8 mouse cellular contexts compared by ENCODE assay signal in the genomic region with DNA sequence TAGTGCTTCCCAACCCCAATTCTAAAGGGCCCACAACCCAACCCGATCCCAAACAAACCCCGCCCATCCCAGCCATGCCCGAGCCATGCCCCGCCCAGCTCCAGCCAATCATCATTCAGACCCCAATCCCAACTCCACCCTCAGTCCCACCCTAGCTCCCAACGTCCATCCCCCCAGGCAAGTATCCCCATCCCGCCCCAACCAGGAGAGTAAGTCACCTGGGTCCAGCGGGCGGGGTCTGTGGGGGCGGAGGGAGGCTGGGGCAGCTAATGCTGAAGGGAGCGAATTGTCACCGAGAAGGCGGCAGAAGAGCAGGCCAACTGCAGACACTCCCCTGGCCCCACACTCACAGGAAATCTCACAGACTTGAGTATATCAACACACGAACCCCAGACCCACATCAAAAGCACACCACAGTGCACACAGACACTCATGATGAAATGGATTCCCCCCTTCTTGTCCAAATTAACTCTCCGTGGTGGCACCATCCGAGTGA. TPM values are rescaled to one million over a fixed set of nuclear protein-coding genes. Genes with fewer than 3 reads are reported as not detected.
A peak's percentile ranks its signal among the peaks of the same experiment; 100 is the strongest.
DNase-seq lines count a peak whose midpoint lies in the region; ATAC-seq and TF ChIP-seq lines count a peak whose summit lies in the region.

No protein-coding gene starts in this region.

- no peak for TF ChIP-seq POLR2A in ES-Bruce4 (IDR thresholded peaks at IDR 0.05; ENCODE audit: insufficient read depth, low read length)

- no peak for TF ChIP-seq EP300 in ES-Bruce4 (IDR thresholded peaks at IDR 0.05; ENCODE audit: insufficient read depth, low read depth, low read length)
- TF ChIP-seq EP300 in stomach, postnatal 0 days (optimal IDR thresholded peaks at IDR 0.05) = no peak

- peaks cover 4% of the 10 kb centered on the region for H3K4me1 ChIP-seq in ES-Bruce4 (ENCODE audit: control insufficient read depth, insufficient read depth, low read length)
- H3K4me1 ChIP-seq in lung, embryonic 14.5 days (ENCODE audit: insufficient read depth) = no peaks in the 10 kb centered on the region
- H3K4me1 ChIP-seq in stomach, postnatal 0 days (replicated peaks; ENCODE audit: control insufficient read depth, insufficient read depth) = no peaks in the 10 kb centered on the region; the same call in 1 of the 2 replicates

- peak overlapping the region; percentile 43 for H3K4me3 ChIP-seq in ES-Bruce4 (ENCODE audit: low read depth, low read length)
- H3K4me3 ChIP-seq in lung, embryonic 14.5 days (ENCODE audit: low read depth, low read length) = peak overlapping the region; percentile 8; the same call in 1 of the 2 replicates
- H3K4me3 ChIP-seq in stomach, postnatal 0 days (ENCODE audit: low read depth, low read length) = no peak overlapping the region

- no peaks in the 10 kb centered on the region for H3K9me3 ChIP-seq in ES-Bruce4 (replicated peaks; ENCODE audit: control insufficient read depth, insufficient read depth, low read length, poor library complexity, severe bottlenecking)
- no peaks in the 10 kb centered on the region for H3K9me3 ChIP-seq in lung, embryonic 14.5 days (ENCODE audit: low read depth, low read length)
- H3K9me3 ChIP-seq in stomach, postnatal 0 days (ENCODE audit: control insufficient read depth, low read length) = no peaks in the 10 kb centered on the region

- H3K27ac ChIP-seq in ES-Bruce4 (ENCODE audit: insufficient read depth, low read length) = peak overlapping the region; percentile 25; the same call in 1 of the 2 replicates
- H3K27ac ChIP-seq in lung, embryonic 14.5 days (ENCODE audit: low read depth) = no peak overlapping the region
- H3K27ac ChIP-seq in stomach, postnatal 0 days (replicated peaks) = no peak overlapping the region

- H3K4me2 ChIP-seq in lung, embryonic 14.5 days = peak overlapping the region; percentile 59
- H3K4me2 ChIP-seq in stomach, postnatal 0 days (replicated peaks; ENCODE audit: low read depth) = peak overlapping the region; percentile 34

- H3K9ac ChIP-seq in ES-Bruce4 (ENCODE audit: low read depth, poor library complexity, severe bottlenecking) = no peak overlapping the region
- no peak overlapping the region for H3K9ac ChIP-seq in lung, embryonic 14.5 days
- H3K9ac ChIP-seq in stomach, postnatal 0 days (ENCODE audit: low read length) = no peak overlapping the region

- WGBS in lung, embryonic 14.5 days = 9% methylated on average over 15 of the region's 15 CpGs
- 11% methylated on average over 15 of the region's 15 CpGs for WGBS in stomach, postnatal 0 days

- no peak for TF ChIP-seq CTCF in ES-Bruce4 (IDR thresholded peaks at IDR 0.05; ENCODE audit: low read depth, low read length)
- TF ChIP-seq CTCF in lung, embryonic 14.5 days (IDR thresholded peaks at IDR 0.05; ENCODE audit: low read depth) = no peak
- no peak for TF ChIP-seq CTCF in stomach, postnatal 0 days (IDR thresholded peaks at IDR 0.05; ENCODE audit: low read depth)

- ATAC-seq in granulocyte monocyte progenitor cell, adult 5-6 weeks (replicated peaks; ENCODE audit: poor library complexity, severe bottlenecking) = peak; percentile 20; the same call in 1 of the 2 replicates
- ATAC-seq in lung, embryonic 14.5 days (ENCODE audit: insufficient read depth) = peak; percentile 58; the same call in 1 of the 2 replicates
- no peak for ATAC-seq in stomach, postnatal 0 days (ENCODE audit: low FRiP score, low TSS enrichment)
- no peak for ATAC-seq in megakaryocyte-erythroid progenitor cell, adult 5-6 weeks (replicated peaks; ENCODE audit: low FRiP score, low TSS enrichment, poor library complexity, severe bottlenecking)

- no peaks in the 10 kb centered on the region for H3K36me3 ChIP-seq in ES-Bruce4 (ENCODE audit: control insufficient read depth, insufficient read depth, low read length, poor library complexity, severe bottlenecking)
- H3K36me3 ChIP-seq in lung, embryonic 14.5 days (ENCODE audit: insufficient read depth) = no peaks in the 10 kb centered on the region
- no peaks in the 10 kb centered on the region for H3K36me3 ChIP-seq in stomach, postnatal 0 days (ENCODE audit: control insufficient read depth, insufficient read depth, low read length)

- peak; percentile 46 for DNase-seq in adrenal gland, postnatal 14 days
- DNase-seq in adrenal gland, adult 2 months = no peak
- DNase-seq in lung, embryonic 14.5 days = peak; percentile 57
- no peak for DNase-seq in stomach, postnatal 0 days (ENCODE audit: low spot score)
- DNase-seq in spleen, postnatal 4 days (ENCODE audit: low spot score in 2 of 2) = no peak

- no peaks in the 10 kb centered on the region for H3K27me3 ChIP-seq in ES-Bruce4 (ENCODE audit: control insufficient read depth, insufficient read depth, low read length, poor library complexity, severe bottlenecking)
- no peaks in the 10 kb centered on the region for H3K27me3 ChIP-seq in lung, embryonic 14.5 days (ENCODE audit: insufficient read depth, low read length)
- no peaks in the 10 kb centered on the region for H3K27me3 ChIP-seq in stomach, postnatal 0 days (ENCODE audit: control insufficient read depth, insufficient read depth, low read length)

RNA-seq across cellular contexts. Expression of a gene that starts 12.5 kb away (rescaled TPM):
- 71.8 and 76.5 TPM in 2 replicates for total RNA-seq in adrenal gland, postnatal 14 days (2021)
- 10 to 100 TPM; 55.8 to 85.1 TPM for total RNA-seq in adrenal gland, adult 2 months (2021)
- 5.4 and 8.2 TPM in 2 replicates for polyA plus RNA-seq in adrenal gland, adult 2 months (2012; rRNA removed)
- polyA plus RNA-seq in ES-Bruce4 (2011; ENCODE audit: insufficient read depth, insufficient read length, low read depth, missing spikeins) = 177 and 181 TPM in 2 replicates
- 76.2 and 99.7 TPM in 2 replicates for total RNA-seq in granulocyte monocyte progenitor cell, adult 5-6 weeks (2014; fragmentation: Nextera tagmentation)
- total RNA-seq in granulocyte monocyte progenitor cell, adult 5-6 weeks (2017) = 106 and 110 TPM in 2 replicates
- 58.3 and 61.8 TPM in 2 replicates for polyA plus RNA-seq in lung, embryonic 14.5 days (2014; fragmentation: Nextera tagmentation; extraction: Ambion mirVana)
- 16.5 and 19.0 TPM in 2 replicates for polyA plus RNA-seq in stomach, postnatal 0 days (2015; fragmentation: Nextera tagmentation; extraction: Ambion mirVana)
- 75.0 and 86.3 TPM in 2 replicates for total RNA-seq in megakaryocyte-erythroid progenitor cell, adult 5-6 weeks (2014; fragmentation: Nextera tagmentation)
- 117 and 134 TPM in 2 replicates for total RNA-seq in megakaryocyte-erythroid progenitor cell, adult 5-6 weeks (2017)

RNA-seq across cellular contexts. Expression of a gene that starts 19.8 kb away (rescaled TPM):
- 0.19 and 0.38 TPM in 2 replicates for total RNA-seq in adrenal gland, postnatal 14 days (2021)
- under 1 TPM; 0.12 to 0.38 TPM for total RNA-seq in adrenal gland, adult 2 months (2021)
- 0.25 and 0.28 TPM in 2 replicates for polyA plus RNA-seq in adrenal gland, adult 2 months (2012; rRNA removed)
- polyA plus RNA-seq in ES-Bruce4 (2011; ENCODE audit: insufficient read depth, insufficient read length, low read depth, missing spikeins) = 3.1 and 4.2 TPM in 2 replicates
- not detected in 2 replicates for total RNA-seq in granulocyte monocyte progenitor cell, adult 5-6 weeks (2014; fragmentation: Nextera tagmentation)
- total RNA-seq in granulocyte monocyte progenitor cell, adult 5-6 weeks (2017) = not detected in 2 replicates
- 2.8 and 3.2 TPM in 2 replicates for polyA plus RNA-seq in lung, embryonic 14.5 days (2014; fragmentation: Nextera tagmentation; extraction: Ambion mirVana)
- 2.1 and 2.2 TPM in 2 replicates for polyA plus RNA-seq in stomach, postnatal 0 days (2015; fragmentation: Nextera tagmentation; extraction: Ambion mirVana)
- 0.52 TPM in 1 of 2 replicates, not detected in the other for total RNA-seq in megakaryocyte-erythroid progenitor cell, adult 5-6 weeks (2014; fragmentation: Nextera tagmentation)
- total RNA-seq in megakaryocyte-erythroid progenitor cell, adult 5-6 weeks (2017) = 0.34 and 3.6 TPM in 2 replicates

RNA-seq across cellular contexts. Expression of a gene that starts 46.7 kb away (rescaled TPM):
- total RNA-seq in adrenal gland, postnatal 14 days (2021) = 27.1 and 33.6 TPM in 2 replicates
- 10 to 100 TPM; 26.1 to 27.6 TPM for total RNA-seq in adrenal gland, adult 2 months (2021)
- polyA plus RNA-seq in adrenal gland, adult 2 months (2012; rRNA removed) = 52.2 and 53.3 TPM in 2 replicates
- 188 and 196 TPM in 2 replicates for polyA plus RNA-seq in ES-Bruce4 (2011; ENCODE audit: insufficient read depth, insufficient read length, low read depth, missing spikeins)
- total RNA-seq in granulocyte monocyte progenitor cell, adult 5-6 weeks (2014; fragmentation: Nextera tagmentation) = 137 and 150 TPM in 2 replicates
- total RNA-seq in granulocyte monocyte progenitor cell, adult 5-6 weeks (2017) = 109 and 141 TPM in 2 replicates
- 19.7 and 20.0 TPM in 2 replicates for polyA plus RNA-seq in lung, embryonic 14.5 days (2014; fragmentation: Nextera tagmentation; extraction: Ambion mirVana)
- polyA plus RNA-seq in stomach, postnatal 0 days (2015; fragmentation: Nextera tagmentation; extraction: Ambion mirVana) = 9.9 and 10.9 TPM in 2 replicates
- 124 and 184 TPM in 2 replicates for total RNA-seq in megakaryocyte-erythroid progenitor cell, adult 5-6 weeks (2014; fragmentation: Nextera tagmentation)
- 123 and 135 TPM in 2 replicates for total RNA-seq in megakaryocyte-erythroid progenitor cell, adult 5-6 weeks (2017)

RNA-seq across cellular contexts. Expression of a gene that starts 53.4 kb away (rescaled TPM):
- not detected in 2 replicates for total RNA-seq in adrenal gland, postnatal 14 days (2021)
- not detected for total RNA-seq in adrenal gland, adult 2 months (2021)
- 0.30 TPM in 1 of 2 replicates, not detected in the other for polyA plus RNA-seq in adrenal gland, adult 2 months (2012; rRNA removed)
- 22.6 and 25.9 TPM in 2 replicates for polyA plus RNA-seq in ES-Bruce4 (2011; ENCODE audit: insufficient read depth, insufficient read length, low read depth, missing spikeins)
- total RNA-seq in granulocyte monocyte progenitor cell, adult 5-6 weeks (2014; fragmentation: Nextera tagmentation) = not detected in 2 replicates
- not detected in 2 replicates for total RNA-seq in granulocyte monocyte progenitor cell, adult 5-6 weeks (2017)
- not detected in 2 replicates for polyA plus RNA-seq in lung, embryonic 14.5 days (2014; fragmentation: Nextera tagmentation; extraction: Ambion mirVana)
- polyA plus RNA-seq in stomach, postnatal 0 days (2015; fragmentation: Nextera tagmentation; extraction: Ambion mirVana) = not detected in 2 replicates
- not detected in 2 replicates for total RNA-seq in megakaryocyte-erythroid progenitor cell, adult 5-6 weeks (2014; fragmentation: Nextera tagmentation)
- total RNA-seq in megakaryocyte-erythroid progenitor cell, adult 5-6 weeks (2017) = not detected in 2 replicates

Comparison
In these comparisons a context has a peak if more than half of its experiments do, and no peak if none do; other contexts are left out.
1. DNase-seq: peak in adrenal gland, postnatal 14 days (single experiment) and lung, embryonic 14.5 days (single experiment); none in adrenal gland, adult 2 months (single experiment), stomach, postnatal 0 days (single experiment) and spleen, postnatal 4 days (0 of 2).
2. ATAC-seq: peak in granulocyte monocyte progenitor cell, adult 5-6 weeks (single experiment) and lung, embryonic 14.5 days (single experiment); none in stomach, postnatal 0 days (single experiment) and megakaryocyte-erythroid progenitor cell, adult 5-6 weeks (single experiment).